Mouse (Mus musculus) urinary bladder, adult 2 months (tissue): Measurements from ENCODE around the gene Galnt2. TPM values are rescaled to one million over a fixed set of nuclear protein-coding genes. Genes with fewer than 3 reads are reported as not detected.

ENCODE experiments used
- DNase-seq: peaks from one replicate; pipeline ENCODE4 v3.0.0; 2022; ENCODE audit warnings: low spot score
- polyA plus RNA-seq: library from polyadenylated mRNA; depleted of rRNA; stranded (reverse); fragments of >200 nt; gene quantifications from 2 replicates; pipeline ENCODE4 v1.2.3, GENCODE M21; 2012; rRNA removed

Gene Galnt2
- polyA plus RNA-seq, 1 experiment: 57.3 TPM

- no peak for DNase-seq
These were observed 139.4 kb downstream of the Galnt2 start for GRCm38 (mm10) chr8:124370422-124371183.

- DNase-seq: no peak
These were observed 140.4 kb downstream of the Galnt2 start for GRCm38 (mm10) chr8:124371410-124372123.

GRCm38 (mm10) chr8:124373753-124374152 is 142.6 kb downstream of the Galnt2 start:
- DNase-seq: no peak

GRCm38 (mm10) chr8:124375168-124375567 is 144.0 kb downstream of the Galnt2 start:
- DNase-seq: no peak

- DNase-seq: no peak
These were observed 144.5 kb downstream of the Galnt2 start for GRCm38 (mm10) chr8:124375727-124376126.

- DNase-seq: no peak
These were observed 145.2 kb downstream of the Galnt2 start for GRCm38 (mm10) chr8:124376406-124376805.

GRCm38 (mm10) chr8:124379289-124379688 is 148.1 kb downstream of the Galnt2 start:
- no peak for DNase-seq

GRCm38 (mm10) chr8:124382235-124382634 is 151.0 kb downstream of the Galnt2 start:
- DNase-seq: no peak

GRCm38 (mm10) chr8:124384336-124384735 is 153.1 kb downstream of the Galnt2 start:
- no peak for DNase-seq

GRCm38 (mm10) chr8:124386225-124386899 is 155.2 kb downstream of the Galnt2 start:
- DNase-seq: no peak

- no peak for DNase-seq
These were observed 158.3 kb downstream of the Galnt2 start for GRCm38 (mm10) chr8:124389495-124389894.

GRCm38 (mm10) chr8:124391191-124391590 is 160.0 kb downstream of the Galnt2 start:
- DNase-seq: no peak

- no peak for DNase-seq
These were observed 161.3 kb downstream of the Galnt2 start for GRCm38 (mm10) chr8:124392271-124393012.

GRCm38 (mm10) chr8:124393013-124393412 is 161.8 kb downstream of the Galnt2 start:
- no peak for DNase-seq

- DNase-seq: no peak
These were observed 162.7 kb downstream of the Galnt2 start for GRCm38 (mm10) chr8:124393927-124394326.

- no peak for DNase-seq
These were observed 163.8 kb downstream of the Galnt2 start for GRCm38 (mm10) chr8:124394951-124395350.

Other genes with a start within 250 kb of the Galnt2 start
- 13.7 and 13.9 TPM in 2 replicates for gene Abcb10, start 248.3 kb upstream of the Galnt2 start, polyA plus RNA-seq
- 26.4 and 31.1 TPM in 2 replicates for gene Taf5l, start 210.0 kb upstream of the Galnt2 start, polyA plus RNA-seq
- 6.4 and 6.7 TPM in 2 replicates for gene Urb2, start 209.9 kb upstream of the Galnt2 start, polyA plus RNA-seq
- 10.7 and 11.8 TPM in 2 replicates for gene Pgbd5, start 208.3 kb downstream of the Galnt2 start, polyA plus RNA-seq